Mouse (Mus musculus) thymus, adult 2 months (tissue): ENCODE results near the gene Gpr18.

Experiments
- CTCF ChIP-seq: fragments of 200-500 bp; IDR thresholded peaks from 2 replicates; pipeline ENCODE4 v1.5.1; 2012; ENCODE audit warnings: mild to moderate bottlenecking, control low read depth, low read length, moderate library complexity, borderline replicate concordance; ENCODE audit not compliant: control insufficient read depth, poor library complexity, insufficient read depth; ENCODE audit errors: extremely low read depth
- POLR2A ChIP-seq: fragments of 200-500 bp; IDR thresholded peaks from 2 replicates; pipeline ENCODE4 v1.6.1; 2012; ENCODE audit warnings: mild to moderate bottlenecking, low read length, control low read depth, moderate library complexity; ENCODE audit not compliant: control insufficient read depth, poor library complexity, insufficient read depth; ENCODE audit errors: extremely low read depth

GRCm38 (mm10) chr14:121896126-121897090, 19.2 kb downstream of the Gpr18 start:
- no peak for TF ChIP-seq CTCF
- no peak for TF ChIP-seq POLR2A
